Mouse (Mus musculus) spleen, adult 18-20 months (tissue): Measurements from ENCODE around the gene Nadk.

Source experiments
- DNase-seq, 2 experiments: peaks; one replicate each; pipeline ENCODE4 v3.0.0; 2022; ENCODE audit warnings: mixed read lengths in 2 of 2

Gene Nadk

DNA sequence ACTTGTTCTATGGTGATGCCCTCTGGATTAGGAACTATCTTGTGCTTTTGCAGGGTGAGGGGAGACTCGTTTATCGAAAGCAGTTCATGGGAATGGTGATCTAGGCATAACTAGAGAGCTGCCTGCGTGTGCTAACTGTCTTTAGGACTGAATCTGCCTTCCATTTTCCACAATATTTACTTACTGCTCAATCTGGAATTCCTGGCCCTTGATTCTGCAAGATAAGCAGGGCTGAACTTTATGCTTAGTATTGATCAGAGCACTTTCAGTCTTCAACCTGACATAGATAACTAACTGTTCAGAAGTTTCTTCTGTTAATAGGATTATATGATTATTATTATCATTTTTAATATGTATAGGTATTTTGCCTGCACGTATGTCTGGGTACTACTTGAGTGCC is 43.0 kb downstream of the Nadk start:
- DNase-seq: no peak

DNA sequence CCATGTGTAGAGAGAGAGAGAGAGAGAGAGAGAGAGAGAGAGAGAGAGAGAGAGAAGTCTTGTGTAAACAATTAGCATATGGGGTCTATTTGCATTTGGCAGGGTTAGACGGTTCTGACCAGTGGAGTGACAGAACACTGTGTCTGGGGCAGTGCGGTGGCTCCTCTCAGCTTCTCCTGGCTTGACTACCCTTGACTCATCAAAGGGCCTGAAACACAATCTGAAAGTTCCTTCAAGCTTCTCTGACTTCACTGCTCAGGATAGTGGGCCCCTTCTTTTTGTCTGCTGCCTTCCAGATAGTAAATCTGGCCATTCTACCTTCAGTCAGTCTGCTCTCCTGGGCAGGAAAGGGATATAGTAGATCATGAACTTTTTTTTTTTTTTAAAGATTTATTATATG is 44.6 kb downstream of the Nadk start:
- DNase-seq: no peak

GRCm38 (mm10) chr4:155611860-155612259 is 49.7 kb downstream of the Nadk start:
- no peak for DNase-seq

DNA sequence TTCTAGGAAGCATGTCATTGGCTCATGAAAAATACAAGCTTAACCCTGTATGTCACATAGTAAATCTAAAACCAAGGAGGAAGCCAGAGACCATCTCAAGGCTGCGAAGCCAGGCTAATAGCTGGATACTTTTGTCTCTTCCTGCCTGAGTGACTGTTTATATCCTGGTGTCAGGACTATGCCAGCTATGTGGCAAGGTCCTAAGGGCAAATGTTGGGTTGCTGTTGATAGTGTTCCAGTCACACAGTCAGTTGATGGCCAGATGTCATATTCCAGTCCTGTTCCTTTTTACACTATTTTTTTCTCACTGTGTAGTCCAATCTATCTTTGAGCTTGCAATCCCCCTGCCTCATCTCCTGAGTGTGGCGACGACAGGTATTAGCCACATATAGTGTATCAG is 51.1 kb downstream of the Nadk start:
- DNase-seq: no peak

DNA sequence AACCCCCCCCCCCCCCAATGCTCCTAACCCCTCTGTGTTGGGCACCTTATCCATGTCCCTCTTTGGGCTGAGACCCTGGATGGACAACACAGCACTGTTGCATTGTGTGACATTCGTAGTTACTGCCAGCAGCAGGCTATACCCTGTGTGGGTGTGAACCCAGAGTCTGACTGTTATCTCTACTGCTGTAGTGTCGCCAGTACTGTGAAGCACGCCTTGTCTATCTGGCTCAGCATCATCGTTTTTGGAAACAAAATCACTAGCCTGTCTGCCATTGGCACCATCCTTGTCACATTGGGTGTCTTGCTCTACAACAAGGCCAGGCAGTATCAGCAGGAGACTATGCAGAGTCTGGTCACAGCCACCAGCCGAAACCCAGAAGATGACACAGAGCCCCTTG is 56.1 kb downstream of the Nadk start:
- DNase-seq: no peak

- DNase-seq: peak; percentile 90 to 92
These were observed 62.4 kb downstream of the Nadk start, which contains the start of gene Cdk11b for GRCm38 (mm10) chr4:155624338-155625291. Gene Cdk11b, plus strand, starts transcription at chr4:155624854.

- DNase-seq: no peak
These were observed 68.1 kb downstream of the Nadk start for GRCm38 (mm10) chr4:155630267-155630666.

DNA sequence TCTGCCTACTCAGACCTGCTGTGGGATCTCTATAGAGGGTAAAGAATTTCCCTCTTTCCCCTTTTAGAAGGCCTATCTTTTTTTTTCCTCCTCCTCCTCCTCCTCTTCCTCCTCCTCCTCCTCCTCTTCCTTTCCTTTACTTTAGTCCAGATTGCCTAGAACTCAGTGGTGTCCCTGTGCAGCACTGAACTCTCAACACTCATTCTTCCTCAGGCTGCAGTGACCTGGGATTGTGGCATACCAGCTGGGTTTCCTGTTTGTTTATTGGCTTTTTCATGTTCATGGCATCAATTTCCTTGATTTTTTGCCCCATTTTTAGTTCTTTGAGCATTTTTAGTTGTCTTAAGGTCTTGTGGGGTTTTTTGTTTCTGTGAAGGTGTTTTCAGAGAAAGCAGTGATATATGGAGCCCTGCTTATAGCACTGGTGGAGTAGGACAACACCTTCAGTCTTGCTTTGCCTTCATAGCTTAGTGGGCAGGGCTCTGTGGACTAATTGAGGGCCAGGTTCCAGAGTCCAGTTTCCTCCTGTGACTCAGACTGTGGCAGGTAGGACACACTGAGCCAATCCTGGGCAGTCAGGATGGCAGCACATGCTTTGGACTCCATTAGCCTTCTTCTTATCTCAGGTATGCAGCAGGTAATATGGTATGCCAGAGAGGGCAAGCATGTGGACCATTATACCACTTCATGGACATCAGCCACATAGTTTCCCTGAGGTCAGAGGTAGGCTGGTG is 73.8 kb downstream of the Nadk start:
- DNase-seq: no peak
